Mouse (Mus musculus): ENCODE data around the gene Sptlc2. TPM values are rescaled to one million over a fixed set of nuclear protein-coding genes. Genes with fewer than 3 reads are reported as not detected.

Gene Sptlc2
- polyA plus RNA-seq, 1 experiment from 2014 or later: 73.3 TPM

- Histone ChIP-seq H3K36me3 (ENCODE audit: control insufficient read depth, insufficient read depth, low read length) (peaks cover 68% of the 10 kb centered on the region), H3K27me3 (replicated peaks; ENCODE audit: control insufficient read depth, insufficient read depth, low read length) (no peaks in the 10 kb centered on the region), H3K9ac (ENCODE audit: low read depth, low read length) (no peak overlapping the region), H3K4me2 (ENCODE audit: low read depth, low read length) (no peak overlapping the region), H3K4me3 (ENCODE audit: low read depth, low read length) (no peak overlapping the region), H3K4me1 (ENCODE audit: control insufficient read depth, insufficient read depth, low read length) (no peaks in the 10 kb centered on the region), H3K27ac (replicated peaks; ENCODE audit: low read depth, low read length) (no peak overlapping the region), H3K9me3 (ENCODE audit: control insufficient read depth, low read length) (no peaks in the 10 kb centered on the region)
- no peak for ATAC-seq (ENCODE audit: low read depth)
- WGBS: 91% methylated on average over 9 of the region's 9 CpGs
- DNase-seq (ENCODE audit: low spot score): no peak
Observed at GRCm38 (mm10) chr12:87274853-87275831, 113.0 kb downstream of the Sptlc2 start.

DNA sequence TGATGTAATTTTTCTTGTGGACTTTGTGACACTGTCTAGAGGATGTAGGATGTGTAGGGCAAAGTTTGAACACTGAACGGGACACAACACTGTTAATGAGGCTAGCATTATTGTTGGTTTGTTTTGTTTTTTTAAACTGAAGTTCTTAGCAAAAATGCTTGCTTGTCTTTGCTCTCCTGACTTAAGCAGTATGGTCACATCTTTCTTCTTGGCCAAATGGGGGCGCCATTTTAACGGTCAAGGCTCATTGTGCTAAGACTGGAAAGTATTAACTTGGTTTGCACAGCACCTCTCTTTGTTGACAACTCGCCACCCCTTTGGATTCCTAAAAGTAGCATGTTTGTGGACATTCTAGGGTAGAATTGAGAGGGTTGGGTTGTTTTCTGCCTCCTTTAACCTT is 120.5 kb downstream of the Sptlc2 start:
- Histone ChIP-seq H3K9me3 (ENCODE audit: control insufficient read depth, low read length) (no peaks in the 10 kb centered on the region), H3K4me2 (ENCODE audit: low read depth, low read length) (peak overlapping the region; percentile 83), H3K36me3 (ENCODE audit: control insufficient read depth, insufficient read depth, low read length) (peaks cover 55% of the 10 kb centered on the region), H3K27me3 (replicated peaks; ENCODE audit: control insufficient read depth, insufficient read depth, low read length) (no peaks in the 10 kb centered on the region), H3K4me1 (ENCODE audit: control insufficient read depth, insufficient read depth, low read length) (peaks cover 15% of the 10 kb centered on the region), H3K4me3 (ENCODE audit: low read depth, low read length) (peak overlapping the region; percentile 81), H3K27ac (replicated peaks; ENCODE audit: low read depth, low read length) (no peak overlapping the region), H3K9ac (ENCODE audit: low read depth, low read length) (peak overlapping the region; percentile 89)
- 17% methylated on average over 4 of the region's 4 CpGs for WGBS
- ATAC-seq (ENCODE audit: low read depth) (no peak), DNase-seq (ENCODE audit: low spot score) (peak; percentile 38)

DNA sequence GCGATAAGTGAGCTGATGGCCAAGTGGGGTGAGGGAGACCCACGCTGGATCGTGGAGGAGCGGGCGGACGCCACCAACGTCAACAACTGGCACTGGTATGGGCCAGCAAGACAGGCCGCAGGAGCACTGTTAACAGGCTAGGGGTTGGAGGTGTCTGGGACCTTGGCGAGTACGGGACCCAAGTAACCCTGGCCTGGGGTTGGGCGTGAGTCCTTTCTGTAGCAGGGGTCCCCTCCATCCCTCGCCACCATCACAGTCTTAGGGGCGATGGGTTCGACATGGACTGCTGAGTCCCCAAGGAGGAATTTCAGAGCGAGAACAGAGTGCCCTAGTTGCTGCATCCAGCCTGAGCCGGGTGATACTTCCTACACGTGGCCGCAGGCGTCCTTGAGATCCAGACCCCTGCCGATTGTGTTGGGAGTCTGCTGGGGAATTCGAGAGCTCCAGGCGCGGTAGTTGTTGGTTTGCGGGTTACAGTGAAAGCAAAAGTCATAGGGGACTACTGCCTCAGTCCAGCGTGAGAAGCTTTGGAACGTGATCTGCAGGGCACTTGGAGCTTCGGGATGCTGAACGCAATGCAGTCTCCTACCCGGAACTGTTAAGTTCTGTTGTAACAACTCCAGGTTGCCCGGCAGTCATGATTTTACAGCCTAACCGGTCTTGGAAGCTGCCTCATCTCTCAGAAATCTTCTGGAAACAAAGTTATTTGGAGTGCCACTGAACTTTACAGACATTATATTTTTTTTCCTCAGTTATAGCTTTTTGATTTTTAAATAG is 121.1 kb downstream of the Sptlc2 start:
- Histone ChIP-seq H3K4me3 (ENCODE audit: low read depth, low read length) (peak overlapping the region; percentile 81), H3K9ac (ENCODE audit: low read depth, low read length) (peak overlapping the region; percentile 89), H3K36me3 (ENCODE audit: control insufficient read depth, insufficient read depth, low read length) (peaks cover 55% of the 10 kb centered on the region), H3K4me1 (ENCODE audit: control insufficient read depth, insufficient read depth, low read length) (peaks cover 15% of the 10 kb centered on the region), H3K4me2 (ENCODE audit: low read depth, low read length) (peak overlapping the region; percentile 83), H3K27ac (replicated peaks; ENCODE audit: low read depth, low read length) (peak overlapping the region; percentile 88), H3K9me3 (ENCODE audit: control insufficient read depth, low read length) (no peaks in the 10 kb centered on the region), H3K27me3 (replicated peaks; ENCODE audit: control insufficient read depth, insufficient read depth, low read length) (no peaks in the 10 kb centered on the region)
- DNase-seq (ENCODE audit: low spot score) (peak; percentile 35), ATAC-seq (ENCODE audit: low read depth) (peak; percentile 34)
- WGBS: under 1% methylated on average over 23 of the region's 31 CpGs

- Histone ChIP-seq H3K27me3 (replicated peaks; ENCODE audit: control insufficient read depth, insufficient read depth, low read length) (no peaks in the 10 kb centered on the region), H3K27ac (replicated peaks; ENCODE audit: low read depth, low read length) (peak within 1 kb of the TSS; percentile 88), H3K36me3 (ENCODE audit: control insufficient read depth, insufficient read depth, low read length) (peaks cover 55% of the 10 kb centered on the region), H3K9me3 (ENCODE audit: control insufficient read depth, low read length) (no peaks in the 10 kb centered on the region), H3K4me2 (ENCODE audit: low read depth, low read length) (peak within 1 kb of the TSS; percentile 83), H3K4me3 (ENCODE audit: low read depth, low read length) (peak within 1 kb of the TSS; percentile 81), H3K9ac (ENCODE audit: low read depth, low read length) (peak within 1 kb of the TSS; percentile 89), H3K4me1 (ENCODE audit: control insufficient read depth, insufficient read depth, low read length) (peaks cover 15% of the 10 kb centered on the region)
- WGBS: under 1% methylated on average over 31 of the region's 31 CpGs
- peak; percentile 99 for DNase-seq (ENCODE audit: low spot score)
- peak; percentile 98 for ATAC-seq (ENCODE audit: low read depth)
Observed at GRCm38 (mm10) chr12:87266108-87266826, 121.9 kb downstream of the Sptlc2 start, which contains the start of the genes Vipas39 and Ahsa1. Vipas39 (minus strand) TSS chr12:87266256. Ahsa1 (plus strand) TSS chr12:87266479.

DNA sequence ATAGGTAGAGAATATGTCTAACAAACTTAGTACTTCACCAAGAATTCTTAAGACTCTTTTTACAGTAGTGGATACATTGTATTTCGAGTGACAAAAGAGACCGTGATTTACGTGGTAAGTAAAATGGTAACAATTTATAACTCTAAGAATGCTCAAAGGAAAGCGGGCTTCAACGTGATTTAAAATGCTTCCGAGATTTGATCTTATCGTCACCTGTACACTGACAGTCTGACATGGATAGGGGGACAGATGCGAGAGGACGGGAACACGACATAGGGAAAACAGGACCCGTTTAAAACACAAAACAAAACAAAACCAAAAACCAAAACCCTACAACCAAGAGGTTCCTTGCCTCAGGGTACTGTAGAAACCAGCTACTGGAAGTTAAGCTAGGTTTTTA is 122.7 kb downstream of the Sptlc2 start:
- peaks cover 55% of the 10 kb centered on the region for H3K36me3 ChIP-seq (ENCODE audit: control insufficient read depth, insufficient read depth, low read length)
- H3K9me3 ChIP-seq (ENCODE audit: control insufficient read depth, low read length): no peaks in the 10 kb centered on the region
- H3K4me1 ChIP-seq (ENCODE audit: control insufficient read depth, insufficient read depth, low read length): peaks cover 15% of the 10 kb centered on the region
- ATAC-seq (ENCODE audit: low read depth) (no peak), DNase-seq (ENCODE audit: low spot score) (no peak)
- peak overlapping the region; percentile 88 for H3K27ac ChIP-seq (replicated peaks; ENCODE audit: low read depth, low read length)
- peak overlapping the region; percentile 75 for H3K4me2 ChIP-seq (ENCODE audit: low read depth, low read length)
- H3K27me3 ChIP-seq (replicated peaks; ENCODE audit: control insufficient read depth, insufficient read depth, low read length): no peaks in the 10 kb centered on the region
- 18% methylated on average over 11 of the region's 11 CpGs for WGBS
- peak overlapping the region; percentile 81 for H3K4me3 ChIP-seq (ENCODE audit: low read depth, low read length)
- peak overlapping the region; percentile 89 for H3K9ac ChIP-seq (ENCODE audit: low read depth, low read length)

- no peaks in the 10 kb centered on the region for H3K27me3 ChIP-seq (replicated peaks; ENCODE audit: control insufficient read depth, insufficient read depth, low read length)
- H3K9ac ChIP-seq (ENCODE audit: low read depth, low read length): no peak overlapping the region
- H3K27ac ChIP-seq (replicated peaks; ENCODE audit: low read depth, low read length): no peak overlapping the region
- no peak overlapping the region for H3K4me3 ChIP-seq (ENCODE audit: low read depth, low read length)
- no peak for ATAC-seq (ENCODE audit: low read depth)
- DNase-seq (ENCODE audit: low spot score): no peak
- H3K36me3 ChIP-seq (ENCODE audit: control insufficient read depth, insufficient read depth, low read length): peaks cover 72% of the 10 kb centered on the region
- H3K4me2 ChIP-seq (ENCODE audit: low read depth, low read length): no peak overlapping the region
- no peaks in the 10 kb centered on the region for H3K9me3 ChIP-seq (ENCODE audit: control insufficient read depth, low read length)
- WGBS: 96% methylated on average over 8 of the region's 8 CpGs
- H3K4me1 ChIP-seq (ENCODE audit: control insufficient read depth, insufficient read depth, low read length): peaks cover 8% of the 10 kb centered on the region; the same call in 1 of the 2 replicates
Observed at GRCm38 (mm10) chr12:87260562-87260961, 127.6 kb downstream of the Sptlc2 start.

DNA sequence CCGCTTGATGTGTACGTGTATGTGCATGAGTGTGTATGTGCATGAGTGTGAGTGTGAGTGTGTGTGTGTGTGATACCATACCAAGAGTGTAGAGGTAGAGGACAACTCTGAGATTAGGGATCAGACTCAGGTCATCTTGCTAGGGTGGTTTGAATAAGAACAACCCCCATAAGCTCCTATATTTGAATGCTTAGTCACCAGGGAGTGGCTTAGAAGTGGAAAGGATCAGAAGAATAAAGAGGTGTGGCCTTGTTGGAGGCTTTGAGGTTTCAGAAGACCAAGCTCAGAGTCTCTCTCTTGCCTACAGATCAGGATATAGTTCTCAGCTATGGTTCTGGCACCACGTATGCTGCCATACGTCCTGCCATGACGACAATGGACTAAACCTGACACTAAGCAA is 131.5 kb downstream of the Sptlc2 start:
- WGBS: 94% methylated on average over 5 of the region's 5 CpGs
- Histone ChIP-seq H3K27ac (replicated peaks; ENCODE audit: low read depth, low read length) (no peak overlapping the region), H3K4me1 (ENCODE audit: control insufficient read depth, insufficient read depth, low read length) (no peaks in the 10 kb centered on the region), H3K36me3 (ENCODE audit: control insufficient read depth, insufficient read depth, low read length) (peaks cover 91% of the 10 kb centered on the region), H3K9ac (ENCODE audit: low read depth, low read length) (no peak overlapping the region), H3K27me3 (replicated peaks; ENCODE audit: control insufficient read depth, insufficient read depth, low read length) (no peaks in the 10 kb centered on the region), H3K9me3 (ENCODE audit: control insufficient read depth, low read length) (no peaks in the 10 kb centered on the region), H3K4me3 (ENCODE audit: low read depth, low read length) (no peak overlapping the region), H3K4me2 (ENCODE audit: low read depth, low read length) (no peak overlapping the region)
- DNase-seq (ENCODE audit: low spot score) (no peak), ATAC-seq (ENCODE audit: low read depth) (no peak)
